Mouse (Mus musculus) c-Kit-positive CD71-positive TER-119-positive erythroid progenitor cells, embryonic 14.5 days (primary cell): ENCODE measurements at regions not wholly inside any gene's neighbourhood (a gene's known extent, or its start where the extent isn't known, plus 50 kb on each side); places are given as distances from the start of the nearest gene placed in this dataset.
"Not testable (repeated sequence)": the region's sequence is repeated elsewhere in the genome, so short reads cannot be mapped to it uniquely, and the experiment has no call there.

Source experiments
- DNase-seq: peaks from one replicate; pipeline ENCODE4 v3.0.0-alpha.2; 2013; ENCODE audit warnings: low spot score

DNA sequence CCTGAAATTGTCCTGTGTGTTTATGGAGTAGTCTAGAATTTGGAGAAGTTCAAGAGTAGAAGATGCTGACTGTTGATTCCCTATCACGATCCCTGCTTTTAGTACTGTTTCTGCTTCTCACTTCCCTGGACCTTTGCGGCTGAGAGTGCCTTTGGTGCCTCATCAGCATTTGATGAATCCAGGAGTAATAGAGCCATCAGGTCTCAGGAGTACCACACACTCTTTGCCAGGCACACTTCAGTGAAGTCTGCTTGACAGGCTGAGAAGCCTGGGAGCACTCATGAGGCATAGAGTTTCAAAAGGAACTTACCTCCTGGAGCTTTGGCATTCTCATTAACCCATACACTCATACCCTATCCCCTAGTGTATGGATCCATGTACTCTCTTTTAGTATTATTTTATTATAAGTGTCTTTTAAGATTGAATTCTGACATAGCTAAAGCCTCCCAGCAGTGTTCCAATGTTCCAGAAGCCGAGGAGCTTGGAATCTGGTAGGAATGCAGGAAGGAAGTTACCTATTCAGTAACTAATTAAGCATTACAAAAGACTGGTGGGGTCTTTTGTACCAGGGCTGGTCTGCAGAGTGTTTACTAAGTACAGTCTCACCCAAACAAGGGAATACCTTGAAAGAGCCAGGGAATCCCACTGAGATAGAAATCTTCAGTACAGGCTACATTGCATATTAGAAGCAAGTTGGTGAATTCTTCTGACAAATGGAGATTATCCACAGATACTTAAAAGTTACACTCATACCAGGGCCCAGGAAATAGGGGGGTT, 139.7 kb downstream of the Tex13c3 start:
- not testable (repeated sequence) for DNase-seq

DNA sequence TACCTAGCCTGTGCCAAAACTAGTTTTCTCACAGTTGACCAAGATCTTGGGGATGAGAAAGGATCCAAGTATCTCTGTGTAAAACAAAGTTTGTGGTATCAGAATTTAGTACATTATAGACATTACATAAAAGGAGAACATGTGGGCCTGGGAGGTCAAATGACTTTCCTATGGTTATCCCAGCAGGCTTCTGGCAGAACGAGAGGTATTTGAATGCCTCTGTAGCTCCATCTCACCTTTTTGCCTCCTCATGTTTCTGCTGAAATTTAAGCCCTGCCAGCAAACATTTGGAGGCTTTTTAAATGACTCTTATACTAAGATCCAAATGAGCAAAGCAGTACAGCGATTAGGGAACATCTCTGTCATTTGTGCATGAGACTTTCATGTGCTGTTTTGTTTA, 167.8 kb downstream of the Tex13c3 start:
- DNase-seq: no peak

DNA sequence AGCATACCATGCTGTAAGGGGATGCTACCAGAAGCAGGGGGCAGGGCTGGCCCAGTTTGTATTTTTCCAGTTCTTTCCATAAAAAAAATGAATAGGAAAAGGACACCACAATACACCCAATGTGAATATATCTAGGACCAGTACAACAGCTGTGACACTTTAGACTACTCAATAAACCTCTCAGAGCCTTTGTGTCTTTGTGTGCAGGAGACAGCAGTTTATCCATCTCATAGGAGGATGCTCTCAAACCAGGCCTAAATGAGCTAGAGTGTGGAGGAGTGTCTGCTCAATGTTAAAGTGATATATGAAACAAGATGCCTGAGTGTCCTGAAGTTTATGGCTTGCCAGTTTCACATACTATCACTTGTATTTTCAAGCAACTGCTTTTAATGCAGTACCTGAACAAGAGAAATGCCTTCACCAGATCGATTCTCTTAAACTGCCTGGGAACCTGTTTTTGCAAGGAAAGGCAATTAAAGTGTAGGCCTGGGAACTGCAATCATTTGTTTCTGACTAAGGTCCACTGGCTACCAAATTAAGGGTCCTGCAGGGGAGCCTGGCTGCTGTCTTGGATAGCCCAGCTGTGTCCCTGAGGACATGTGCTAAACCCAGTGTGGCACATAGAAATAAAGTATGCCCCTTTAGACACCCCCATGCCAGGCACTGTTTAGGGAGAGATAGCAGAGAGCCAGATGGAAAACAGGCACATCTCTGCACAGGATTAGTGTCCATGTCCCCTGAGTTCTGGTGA, 169.1 kb downstream of the Tex13c3 start:
- no peak for DNase-seq

DNA sequence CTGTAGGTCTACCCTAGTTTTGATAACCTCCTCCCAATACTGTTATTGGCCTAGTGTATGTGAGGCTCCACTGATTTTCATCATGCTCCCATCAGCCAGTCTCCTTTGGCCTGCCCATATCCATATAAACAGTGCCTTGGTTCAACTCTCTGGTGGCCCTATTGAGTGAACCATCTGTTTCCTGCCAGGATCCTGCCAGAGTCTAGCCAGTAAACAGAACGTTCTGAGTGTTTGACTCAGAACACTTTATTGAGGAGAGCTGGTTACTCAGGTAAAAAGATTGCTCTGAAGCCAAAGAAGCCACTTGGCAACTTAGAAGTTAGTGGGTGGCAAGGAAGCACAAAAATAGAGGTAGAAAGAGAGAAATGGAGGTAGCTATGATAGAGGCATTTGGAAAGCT, 169.7 kb downstream of the Tex13c3 start:
- no peak for DNase-seq

DNA sequence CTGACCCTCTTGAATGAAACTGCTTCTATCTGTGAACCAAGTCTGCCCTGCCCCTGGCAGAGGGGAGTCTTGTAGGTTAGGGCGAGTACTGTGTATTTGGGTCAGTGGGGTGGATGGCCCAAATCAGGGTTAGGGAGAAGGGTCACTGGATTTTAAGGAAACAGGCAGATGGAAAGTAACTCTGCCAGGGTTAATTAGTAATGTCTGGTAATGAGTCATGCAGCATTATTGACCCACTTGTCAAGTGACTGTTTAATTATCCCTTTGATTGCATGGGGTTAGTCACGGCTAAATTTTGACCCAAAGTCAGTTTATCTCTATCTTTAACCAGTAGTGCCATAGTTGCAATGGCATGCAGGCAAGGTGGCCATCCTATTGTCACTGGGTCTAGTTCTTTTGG, 192.9 kb downstream of the Tex13c3 start:
- DNase-seq: no peak

DNA sequence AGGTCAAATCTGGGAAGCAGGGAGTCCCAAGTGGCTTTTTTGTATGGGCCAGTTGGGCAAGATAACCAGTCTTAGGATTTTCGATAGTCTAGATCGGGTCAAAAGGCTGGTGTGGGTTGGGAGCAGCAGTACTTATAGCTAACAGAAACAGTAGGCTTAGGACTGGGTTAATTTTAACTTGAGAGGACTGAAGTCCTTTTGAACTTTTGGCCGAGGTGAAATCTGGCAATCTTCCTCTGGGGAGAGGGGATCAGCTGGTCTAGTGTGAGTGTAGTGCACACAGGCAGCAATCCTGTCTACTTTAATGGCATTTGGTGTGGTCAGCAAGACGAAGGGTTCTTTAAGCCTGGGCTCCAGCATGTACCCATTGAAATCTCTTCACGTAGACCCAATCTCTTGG, 194.7 kb downstream of the Tex13c3 start:
- DNase-seq: no peak

DNA sequence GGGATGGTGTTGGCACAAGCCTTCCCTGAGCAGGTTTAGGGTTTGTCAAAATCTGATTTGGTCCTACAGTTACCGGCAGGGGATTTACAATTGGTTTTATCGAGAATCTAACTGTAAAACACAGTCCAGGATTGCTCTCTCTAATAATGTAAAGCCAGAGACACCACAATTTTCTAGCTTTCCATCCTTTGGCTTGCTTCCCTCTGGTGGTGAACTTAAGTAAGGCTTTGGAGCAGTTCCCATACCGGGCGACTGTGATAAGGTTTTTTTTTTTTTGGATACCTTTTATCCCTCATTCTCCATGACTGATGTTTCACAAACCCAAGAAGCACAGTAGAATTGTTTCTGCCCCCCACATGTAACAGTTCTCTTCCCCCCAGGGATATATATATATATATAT, 195.3 kb downstream of the Tex13c3 start:
- no peak for DNase-seq

DNA sequence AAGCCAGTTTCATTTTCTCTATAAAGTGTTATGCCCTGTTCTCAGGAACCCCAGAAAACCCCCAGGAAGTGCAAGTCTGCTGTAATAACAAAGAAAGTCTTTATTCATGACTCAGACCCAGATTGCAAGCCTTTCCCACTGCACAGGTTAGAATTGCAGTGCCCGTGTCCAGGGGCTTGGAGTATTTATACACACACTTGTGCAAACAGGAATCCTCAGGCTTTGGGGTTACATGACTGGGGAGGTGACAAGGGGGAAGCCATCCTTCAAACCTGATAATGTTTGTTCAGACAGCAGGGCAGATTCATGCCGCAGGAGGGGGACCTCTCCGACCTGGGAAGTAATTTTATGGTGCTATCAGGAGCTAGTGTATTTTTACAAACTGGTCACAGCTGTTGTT, 198.0 kb downstream of the Tex13c3 start:
- DNase-seq: no peak

DNA sequence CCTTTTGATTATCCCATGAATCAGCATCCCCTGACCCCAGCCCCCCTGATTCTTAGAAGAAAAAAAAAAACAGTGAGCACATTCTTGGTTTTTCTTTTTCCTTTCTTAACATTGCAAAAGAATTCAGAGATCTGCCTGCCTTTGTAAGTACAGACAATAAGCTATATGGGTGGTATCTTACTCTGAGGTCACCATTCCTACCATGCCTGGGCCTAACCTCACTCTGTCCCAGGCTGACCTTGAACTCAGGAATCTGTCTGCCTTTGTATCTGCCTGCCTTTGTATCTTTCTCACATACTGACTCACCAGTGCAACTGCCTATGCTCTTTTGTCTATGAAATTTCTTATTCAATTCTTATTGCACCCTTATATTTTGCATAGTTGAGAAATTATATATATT, 216.9 kb downstream of the Tex13c3 start:
- no peak for DNase-seq

DNA sequence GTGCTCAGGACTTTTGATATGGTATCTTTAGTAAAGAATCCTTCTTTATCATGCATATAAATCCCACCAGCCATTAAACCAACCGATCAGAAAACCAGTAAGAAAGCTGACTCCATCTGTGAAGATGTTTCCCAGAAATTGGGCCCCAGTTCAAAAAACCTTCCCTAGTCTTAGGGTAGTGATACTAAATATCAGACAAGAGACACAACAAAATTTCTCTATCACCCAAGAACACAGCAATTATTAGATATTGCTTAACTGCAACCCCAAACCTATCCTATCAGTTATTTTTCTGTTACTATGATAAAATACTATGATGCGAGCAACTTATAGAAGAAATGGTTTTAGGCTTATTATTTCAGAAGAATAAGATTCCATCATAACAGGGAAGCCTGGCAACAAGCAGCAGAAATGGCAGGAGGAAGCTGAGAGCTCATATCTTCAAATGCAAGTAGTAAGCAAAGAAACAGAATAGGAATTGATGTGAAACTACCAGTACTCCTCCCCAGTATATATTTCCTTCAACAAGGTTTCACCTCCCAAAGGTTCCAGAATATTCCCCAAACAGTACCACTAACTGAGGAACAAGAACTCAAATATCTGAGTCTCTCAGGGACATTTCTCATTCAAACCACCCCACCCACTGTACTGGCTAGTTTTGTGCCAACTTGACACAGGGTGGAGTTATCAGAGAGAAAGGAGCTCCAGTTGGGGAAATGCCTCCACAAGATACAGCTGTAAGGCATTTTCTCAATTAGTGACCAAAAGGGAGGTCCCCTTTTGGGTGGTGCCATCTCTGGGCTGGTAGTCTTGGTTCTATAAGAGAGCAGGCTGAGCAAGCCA, 234.1 kb downstream of the Tex13c3 start:
- DNase-seq: no peak

DNA sequence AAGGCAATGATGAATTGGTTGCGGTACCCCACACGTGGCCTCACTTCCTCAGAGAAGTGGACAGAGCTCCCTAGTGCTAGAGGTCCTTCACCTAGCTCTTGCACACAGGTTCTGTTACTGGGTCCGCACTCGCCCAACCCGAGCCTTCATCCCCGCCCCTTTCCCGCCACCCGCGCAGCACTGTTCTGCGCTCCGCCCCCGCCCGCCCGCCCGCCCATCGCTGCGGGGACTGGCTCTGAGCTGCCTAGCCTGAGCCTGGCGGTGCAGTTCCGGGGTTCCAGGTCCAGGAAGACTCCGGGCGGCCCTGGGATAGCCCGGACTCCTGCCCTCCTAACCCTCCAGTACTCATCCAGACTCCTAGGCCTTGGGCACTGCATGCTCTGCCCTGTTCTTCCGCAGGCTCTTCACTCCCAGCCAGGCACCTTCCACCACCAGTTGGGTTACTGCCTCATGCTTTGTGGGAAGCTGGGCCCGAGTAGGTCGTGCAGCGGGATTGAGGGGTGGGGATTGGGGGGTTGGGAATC, 243.3 kb downstream of the Tex13c3 start:
- peak; percentile 47 for DNase-seq

DNA sequence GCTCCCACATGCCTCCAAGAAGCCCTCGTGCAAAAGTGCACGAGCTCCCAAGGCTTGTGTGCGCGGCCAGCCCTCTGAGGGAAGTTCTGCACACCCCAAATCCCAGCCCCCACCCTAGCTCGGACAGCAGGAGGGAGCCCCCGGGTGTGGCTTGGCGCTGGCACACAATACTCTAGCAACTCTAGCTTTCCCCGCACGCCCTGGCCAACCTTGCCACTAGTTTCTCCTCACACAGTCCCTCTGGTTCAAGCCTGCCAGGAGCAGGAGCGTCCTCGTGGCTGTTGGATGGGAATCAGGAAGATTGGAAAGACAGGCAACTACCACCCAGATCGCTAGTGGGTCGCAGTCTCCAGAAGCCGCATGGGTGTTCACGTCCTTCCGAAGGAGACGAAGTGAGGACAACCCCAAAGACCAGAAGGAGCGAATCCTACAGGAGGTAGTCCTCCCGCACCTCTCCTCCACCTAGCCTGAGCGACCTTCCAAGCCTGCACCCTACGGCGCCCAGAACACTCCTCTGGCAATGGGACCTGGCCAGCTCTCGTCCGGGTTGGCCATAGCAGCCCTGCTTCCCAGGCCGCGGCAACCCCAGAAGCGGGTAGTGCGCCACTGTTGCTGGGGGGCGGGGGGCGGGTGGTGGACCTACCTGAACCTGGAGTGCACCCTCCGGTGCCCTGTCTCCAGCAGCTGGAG, 243.9 kb downstream of the Tex13c3 start:
- no peak for DNase-seq

DNA sequence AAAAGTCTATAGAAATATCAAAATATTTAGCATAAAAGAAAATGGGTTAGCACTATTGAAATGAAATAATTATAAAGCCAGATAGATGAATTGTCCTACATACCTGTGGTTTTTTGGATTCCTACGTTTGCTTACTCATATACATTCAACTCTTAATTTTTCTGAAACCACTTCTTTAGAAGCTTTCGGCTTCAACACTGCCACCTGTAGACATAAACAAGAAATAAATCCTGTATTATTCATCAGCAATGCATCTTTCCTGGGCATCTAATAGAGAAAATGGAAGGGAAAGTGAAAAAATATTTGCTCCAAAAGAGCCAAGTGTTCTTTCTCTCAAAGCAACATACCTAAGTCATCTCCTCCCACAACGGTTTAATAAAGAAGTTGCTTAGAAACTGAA, 245.7 kb downstream of the Tex13c3 start:
- DNase-seq: no peak

DNA sequence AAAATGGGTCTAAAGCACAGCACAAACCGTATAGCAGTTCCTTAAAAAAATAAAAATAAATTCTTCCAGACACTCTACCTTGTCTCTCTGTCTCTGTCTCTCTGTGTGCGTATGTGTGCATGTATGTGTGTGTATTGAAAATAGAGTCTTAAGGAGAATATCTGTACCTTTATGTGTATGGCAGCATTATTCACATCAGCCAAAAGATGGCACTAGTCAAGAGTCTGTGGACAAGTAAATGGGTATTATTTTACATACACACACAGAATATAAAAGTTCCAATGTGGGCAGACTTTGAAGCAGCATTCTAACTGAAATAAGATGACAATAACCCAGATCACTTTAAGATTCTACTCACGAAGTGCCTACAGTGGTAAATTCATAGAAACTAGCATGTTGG, 249.3 kb downstream of the Tex13c3 start:
- DNase-seq: no peak

DNA sequence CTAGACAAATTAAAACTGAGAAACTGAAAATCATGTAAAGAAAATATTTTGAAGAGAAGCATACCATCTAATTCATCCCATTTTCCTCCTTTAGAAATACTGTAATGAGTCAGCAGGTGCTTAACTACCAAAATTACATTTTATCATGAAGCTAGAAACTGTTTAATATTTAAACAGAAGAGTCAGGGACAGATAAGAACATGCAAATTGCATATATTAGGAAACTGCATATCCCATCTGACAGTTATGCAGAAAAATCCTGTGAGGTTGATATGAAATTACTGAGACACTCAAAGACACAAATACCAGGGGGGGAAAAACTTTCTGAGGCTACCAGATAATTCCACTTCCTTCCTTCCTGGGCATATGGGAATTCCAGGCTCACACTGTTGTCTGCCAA, 257.8 kb downstream of the Tex13c3 start:
- DNase-seq: no peak

DNA sequence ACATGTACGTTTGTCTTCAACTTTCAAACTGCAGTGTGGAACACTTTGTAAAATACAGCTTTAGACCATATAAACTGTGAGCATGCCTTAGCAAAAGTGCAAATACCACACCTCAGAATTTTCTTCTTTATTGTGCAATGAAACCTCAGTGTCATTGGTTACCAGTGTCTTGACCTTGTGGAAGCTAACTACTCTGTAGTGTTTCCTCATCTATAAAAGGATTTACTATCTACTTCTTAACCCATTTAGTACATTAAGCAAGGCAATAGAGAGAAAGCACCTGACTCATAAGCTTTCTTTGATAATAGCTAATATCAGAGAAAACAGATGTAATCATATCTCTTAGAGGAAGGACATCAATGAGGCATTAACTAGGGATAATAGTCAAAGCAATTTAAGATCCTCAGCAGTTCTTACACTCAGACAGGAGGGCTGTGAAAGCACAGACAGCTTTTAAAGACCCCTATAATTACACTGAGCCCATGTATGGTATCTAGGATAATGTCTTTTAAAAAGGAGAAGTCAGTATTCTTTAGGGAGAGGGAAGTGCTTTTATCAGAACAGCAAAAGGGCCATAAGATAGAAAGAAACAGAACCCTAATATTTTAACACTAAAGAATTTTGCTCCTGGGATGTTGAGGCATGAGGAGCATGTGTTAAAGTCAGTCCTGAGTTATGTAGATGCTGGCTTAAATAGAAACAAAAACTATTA, 260.2 kb downstream of the Tex13c3 start:
- no peak for DNase-seq

DNA sequence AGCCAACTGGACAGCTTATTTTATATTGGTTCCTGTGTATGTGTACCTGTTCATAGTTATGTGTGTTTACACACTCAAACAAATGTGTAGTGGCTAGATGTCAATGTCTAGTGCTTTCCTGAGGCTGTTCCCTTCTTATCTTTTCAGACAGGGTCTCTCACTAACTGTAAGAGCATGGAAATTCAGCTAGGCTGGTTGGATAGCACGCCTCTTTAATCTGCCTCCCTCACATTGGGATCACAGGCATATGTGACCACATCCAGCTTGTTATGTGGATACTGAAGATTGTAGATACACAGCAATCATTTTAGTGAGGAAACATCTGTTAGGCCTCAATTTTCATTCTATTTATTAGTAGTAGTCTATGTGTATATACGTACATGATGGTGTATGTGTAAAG, 261.4 kb downstream of the Tex13c3 start:
- DNase-seq: peak; percentile 58

DNA sequence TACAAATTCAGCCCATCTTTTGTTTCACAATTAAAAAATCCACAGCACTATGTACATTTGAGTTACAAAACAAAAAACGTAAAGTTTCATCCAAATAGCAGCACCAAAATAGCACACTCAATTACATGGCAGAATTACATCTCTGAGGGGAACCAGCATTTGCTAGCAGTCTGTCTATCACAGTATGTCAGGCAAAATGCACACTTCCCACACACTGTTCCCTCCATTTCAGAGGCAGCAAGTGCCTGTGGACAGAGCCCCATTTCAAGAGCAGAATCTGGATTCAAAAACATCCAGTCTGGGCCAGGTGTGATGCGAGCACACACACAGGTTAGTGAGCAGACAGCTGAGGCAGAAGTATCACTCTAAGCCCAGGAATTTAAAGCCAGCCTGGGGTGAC, 261.8 kb downstream of the Tex13c3 start:
- DNase-seq: no peak

DNA sequence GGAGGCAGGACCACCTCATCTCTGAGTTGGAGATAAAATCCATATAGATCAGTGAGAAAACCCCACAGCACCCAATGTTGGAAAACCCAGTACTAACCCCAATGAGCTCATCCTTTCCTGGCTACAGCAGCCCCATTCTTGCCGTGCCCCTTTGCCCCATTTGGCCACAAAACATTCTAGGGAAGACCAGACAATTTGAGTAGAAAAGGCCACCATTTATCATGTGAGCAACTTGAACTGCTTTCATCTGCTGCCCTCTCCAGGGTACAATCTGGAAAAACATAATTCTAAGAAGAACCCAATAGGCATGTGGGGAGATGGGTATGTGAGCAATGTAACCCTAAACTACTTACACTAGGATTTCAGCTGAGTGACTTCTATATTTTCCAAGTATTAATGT, 274.7 kb downstream of the Tex13c3 start:
- no peak for DNase-seq

DNA sequence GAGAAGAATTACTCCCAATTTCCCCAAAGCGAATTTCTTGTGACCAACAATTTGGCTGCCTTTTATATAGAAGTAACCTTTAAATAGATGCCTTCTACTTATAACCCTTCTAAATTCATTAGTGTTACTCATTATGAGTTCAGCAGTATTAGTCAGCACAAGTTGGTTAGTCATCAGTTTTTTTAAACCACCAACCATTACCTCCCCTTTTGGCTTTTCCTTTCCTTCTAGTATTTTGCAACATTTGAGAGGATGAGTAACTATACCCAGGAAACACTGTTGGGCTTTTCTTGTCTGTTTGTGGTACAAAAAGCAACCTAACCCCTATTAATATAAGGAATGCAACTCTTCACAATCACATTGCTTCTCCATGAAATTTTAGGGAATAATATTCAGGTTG, 278.6 kb downstream of the Tex13c3 start:
- DNase-seq: no peak

DNA sequence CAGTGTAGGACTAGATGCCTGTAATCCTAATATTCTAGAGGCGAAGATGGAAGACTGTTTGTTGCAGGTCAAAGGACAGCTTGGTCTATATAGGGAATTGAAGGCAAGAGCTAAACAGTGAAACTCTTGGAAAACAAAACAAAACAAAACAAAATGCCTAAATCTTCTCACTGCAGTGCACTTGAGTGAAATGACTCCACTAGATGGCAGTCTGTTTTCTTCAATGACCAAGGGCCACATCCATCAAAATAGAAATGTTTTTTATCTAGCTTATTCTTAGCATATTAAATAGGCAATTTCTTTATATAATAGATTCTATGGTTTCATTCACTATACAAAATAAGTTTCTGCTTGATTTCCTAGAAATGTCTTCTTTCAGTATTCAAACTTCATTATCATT, 279.7 kb downstream of the Tex13c3 start:
- no peak for DNase-seq
